Mouse (Mus musculus) MEL (cell line): ENCODE results near the gene Gsc.

Source experiments
- CTCF ChIP-seq, 3 experiments: IDR thresholded peaks in 2 of 3; conservative IDR thresholded peaks in 1 of 3; 2 replicates each; pipeline ENCODE4 v1.5.1; 2011 to 2012; ENCODE audit warnings: low read length in 3 of 3, low read depth in 2 of 3, mild to moderate bottlenecking in 2 of 3, improper control_type of control experiment in 1 of 3, inconsistent platforms in 1 of 3, mixed read lengths in 1 of 3, moderate library complexity in 1 of 3; ENCODE audit not compliant: control insufficient read depth in 1 of 3, insufficient read depth in 1 of 3, poor library complexity in 1 of 3, severe bottlenecking in 1 of 3
- GABPA ChIP-seq: IDR thresholded peaks from 2 replicates; pipeline ENCODE4 v1.6.1; 2012; ENCODE audit warnings: low read depth, mild to moderate bottlenecking, inconsistent platforms, low read length, improper control_type of control experiment, moderate library complexity
- MAFK ChIP-seq: IDR thresholded peaks from 2 replicates; pipeline ENCODE4 v1.6.1; 2011; ENCODE audit warnings: low read depth, mild to moderate bottlenecking, low read length, improper control_type of control experiment, borderline replicate concordance
- MAX ChIP-seq: IDR thresholded peaks from 2 replicates; pipeline ENCODE4 v1.6.1; 2011; ENCODE audit warnings: low read length, improper control_type of control experiment
- MAZ ChIP-seq: IDR thresholded peaks from 2 replicates; pipeline ENCODE4 v1.6.1; 2012; ENCODE audit warnings: low read depth, mild to moderate bottlenecking, inconsistent platforms, low read length, improper control_type of control experiment
- POLR2A ChIP-seq, 2 experiments: IDR thresholded peaks; 2 replicates each; pipeline ENCODE4 v1.6.1; 2011 to 2012; ENCODE audit warnings: low read length in 2 of 2, mild to moderate bottlenecking in 2 of 2, control low read depth in 1 of 2, improper control_type of control experiment in 1 of 2, low read depth in 1 of 2, moderate library complexity in 1 of 2; ENCODE audit not compliant: control insufficient read depth in 1 of 2, insufficient read depth in 1 of 2, poor library complexity in 1 of 2
- POLR2AphosphoS2 ChIP-seq: IDR thresholded peaks from 2 replicates; pipeline ENCODE4 v1.6.1; 2011; ENCODE audit warnings: low read length, improper control_type of control experiment
- RCOR1 ChIP-seq: IDR thresholded peaks from 2 replicates; pipeline ENCODE4 v1.6.1; 2012; ENCODE audit warnings: low read depth, mild to moderate bottlenecking, inconsistent platforms, low read length, improper control_type of control experiment
- UBTF ChIP-seq: IDR thresholded peaks from 2 replicates; pipeline ENCODE4 v1.6.1; 2012; ENCODE audit warnings: low read depth, mild to moderate bottlenecking, inconsistent platforms, low read length, improper control_type of control experiment, moderate library complexity, borderline replicate concordance; ENCODE audit not compliant: insufficient read depth
- ZMIZ1 ChIP-seq: IDR thresholded peaks from 2 replicates; pipeline ENCODE4 v1.6.1; 2012; ENCODE audit warnings: low read depth, mild to moderate bottlenecking, inconsistent platforms, low read length, improper control_type of control experiment, moderate library complexity

DNA sequence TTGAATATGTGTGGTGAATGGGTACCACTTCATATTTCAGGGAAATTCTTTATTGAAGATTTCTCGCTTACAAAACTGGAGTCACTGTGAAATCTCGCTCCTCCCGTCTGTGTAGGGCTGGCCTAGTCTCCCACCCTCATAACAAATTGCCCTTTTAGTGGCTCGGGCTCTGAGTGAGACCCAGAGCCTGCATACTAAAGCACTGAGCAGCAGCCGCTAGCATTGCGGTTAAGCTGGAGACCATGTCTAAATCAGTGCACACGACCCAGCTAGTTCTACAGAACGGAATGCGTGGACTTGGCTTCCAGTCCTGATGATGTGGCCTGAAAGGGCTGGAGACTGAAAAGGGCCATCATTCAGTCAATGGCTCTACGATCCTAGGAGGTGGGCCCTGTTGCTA is 7.9 kb upstream of the Gsc start:
- TF ChIP-seq MAX, result no peak
- no peak for TF ChIP-seq POLR2AphosphoS2
- TF ChIP-seq MAZ, result no peak
- no peak for TF ChIP-seq POLR2A (IDR thresholded peaks at IDR 0.05; ENCODE audit: control insufficient read depth in 1 of 2, insufficient read depth in 1 of 2, low read depth in 1 of 2, low read length in 2 of 2, poor library complexity in 1 of 2)
- no peak for TF ChIP-seq ZMIZ1
- no peak for TF ChIP-seq MAFK
- no peak for TF ChIP-seq GABPA
- no peak for TF ChIP-seq RCOR1
- TF ChIP-seq CTCF (IDR thresholded peaks at IDR 0.05 in 2 of 3, conservative IDR thresholded peaks at IDR 0.05 in 1 of 3; ENCODE audit: control insufficient read depth in 1 of 3, insufficient read depth in 1 of 3, low read depth in 2 of 3, low read length in 3 of 3, poor library complexity in 1 of 3, severe bottlenecking in 1 of 3), result no peak
- no peak for TF ChIP-seq UBTF
